Mouse (Mus musculus) heart, embryonic 10.5 days (tissue): ENCODE measurements around the gene Kidins220. TPM values are rescaled to one million over a fixed set of nuclear protein-coding genes. Genes with fewer than 3 reads are reported as not detected.

Experiments
- DNase-seq: peaks from one replicate; pipeline ENCODE4 v3.0.0-alpha.2; 2017; ENCODE audit warnings: low spot score
- H3K27ac ChIP-seq: fragments of 300-500 bp; sonication (generic); 2 replicates; pipeline ENCODE4 v1.5.1; 2016; ENCODE audit warnings: mild to moderate bottlenecking
- H3K27me3 ChIP-seq: fragments of 300-500 bp; sonication (generic); 2 replicates; pipeline ENCODE4 v1.6.1; 2016; ENCODE audit warnings: mild to moderate bottlenecking; ENCODE audit not compliant: poor library complexity, insufficient read depth, severe bottlenecking
- H3K36me3 ChIP-seq: fragments of 300-500 bp; sonication (generic); 2 replicates; pipeline ENCODE4 v1.6.1; 2016; ENCODE audit warnings: mild to moderate bottlenecking, moderate library complexity
- H3K4me1 ChIP-seq: fragments of 300-500 bp; sonication (generic); 2 replicates; pipeline ENCODE4 v1.6.1; 2016; ENCODE audit warnings: mild to moderate bottlenecking
- H3K4me3 ChIP-seq: fragments of 300-500 bp; sonication (generic); 2 replicates; pipeline ENCODE4 v1.5.1; 2016; ENCODE audit warnings: mild to moderate bottlenecking, moderate library complexity
- H3K9me3 ChIP-seq: fragments of 300-500 bp; sonication (generic); 2 replicates; pipeline ENCODE4 v1.6.1; 2016; ENCODE audit warnings: mild to moderate bottlenecking, moderate library complexity
- WGBS: fragments of 180-500 bp; shearing (Covaris S2); methylation state at CpG from one replicate; pipeline ENCODE4 v1.1.7; 2016; 5-methylcytosine and 5-hydroxymethylcytosine counted together
- polyA plus RNA-seq: library from polyadenylated mRNA; unstranded; fragments of >200 nt; fragmentation: Nextera tagmentation; extraction: Ambion mirVana; gene quantifications from 2 replicates; pipeline ENCODE4 v1.2.1, GENCODE M21; 2016

The Kidins220 gene
- polyA plus RNA-seq, 1 experiment from 2014 or later = 31.7 TPM

DNA sequence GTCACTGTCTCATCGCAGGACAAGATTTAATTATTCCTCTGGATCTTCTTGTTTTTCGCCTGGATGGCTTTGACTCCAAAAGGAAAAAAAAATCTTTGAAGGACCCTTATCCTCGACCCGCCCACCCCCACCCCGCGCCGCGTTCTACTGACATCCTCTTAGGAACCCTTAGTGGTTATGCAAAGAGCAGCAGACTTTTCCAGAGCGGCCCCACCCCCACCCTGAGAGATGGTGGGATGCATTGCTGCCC, 124.5 kb downstream of the Kidins220 start:
- Histone ChIP-seq H3K4me1 (peaks cover 38% of the 10 kb centered on the region), H3K36me3 (no peaks in the 10 kb centered on the region), H3K27ac (peak overlapping the region; percentile 98), H3K9me3 (no peaks in the 10 kb centered on the region), H3K4me3 (peak overlapping the region; percentile 70), H3K27me3 (no peaks in the 10 kb centered on the region)
- no peak for DNase-seq
- 2% methylated on average over 9 of the region's 9 CpGs for WGBS

DNA sequence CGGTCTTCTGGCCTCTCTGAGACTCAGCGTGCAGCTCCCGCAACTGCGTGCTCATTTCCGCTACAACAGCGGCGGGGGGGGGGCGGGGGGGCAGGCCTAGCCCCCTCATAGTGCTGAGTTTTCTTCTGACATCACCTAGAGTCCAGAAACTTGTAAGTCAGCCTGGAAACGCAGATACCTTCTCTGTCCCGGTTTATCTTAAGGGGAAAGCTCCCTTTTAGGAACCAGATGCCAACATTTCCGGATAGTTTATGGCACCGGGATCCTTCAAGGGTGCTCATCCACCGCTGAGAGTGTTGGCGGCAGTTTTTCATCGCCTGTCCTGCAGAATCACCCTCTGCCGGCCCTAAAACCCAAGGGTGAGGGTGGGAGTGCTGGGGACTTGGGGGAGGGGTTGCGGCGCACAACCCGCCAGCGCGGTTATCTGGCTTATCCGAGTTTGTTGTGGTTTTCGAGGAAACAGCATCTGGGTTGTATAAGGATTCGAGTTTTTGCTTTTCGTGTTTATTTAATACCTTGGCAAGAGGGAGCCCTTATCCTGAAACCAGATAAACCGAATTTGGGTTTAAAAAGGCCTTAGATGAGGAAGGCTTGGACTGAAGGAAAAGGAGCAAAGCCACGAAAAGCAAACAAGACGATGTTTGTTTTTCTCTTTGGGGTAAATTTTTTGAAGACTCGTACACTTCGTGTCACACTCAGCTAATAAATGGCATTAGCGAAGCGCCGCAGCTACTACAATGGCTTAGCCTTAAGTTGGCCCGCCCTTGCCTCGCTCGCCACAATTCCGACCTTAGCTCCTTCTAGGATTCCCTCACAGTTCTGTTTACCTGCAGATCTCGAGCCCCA, 125.1 kb downstream of the Kidins220 start:
- Histone ChIP-seq H3K4me1 (peaks cover 38% of the 10 kb centered on the region), H3K27me3 (no peaks in the 10 kb centered on the region), H3K9me3 (no peaks in the 10 kb centered on the region), H3K4me3 (peak overlapping the region; percentile 70), H3K36me3 (no peaks in the 10 kb centered on the region), H3K27ac (peak overlapping the region; percentile 98)
- under 1% methylated on average over 38 of the region's 38 CpGs for WGBS
- DNase-seq = peak; percentile 92

DNA sequence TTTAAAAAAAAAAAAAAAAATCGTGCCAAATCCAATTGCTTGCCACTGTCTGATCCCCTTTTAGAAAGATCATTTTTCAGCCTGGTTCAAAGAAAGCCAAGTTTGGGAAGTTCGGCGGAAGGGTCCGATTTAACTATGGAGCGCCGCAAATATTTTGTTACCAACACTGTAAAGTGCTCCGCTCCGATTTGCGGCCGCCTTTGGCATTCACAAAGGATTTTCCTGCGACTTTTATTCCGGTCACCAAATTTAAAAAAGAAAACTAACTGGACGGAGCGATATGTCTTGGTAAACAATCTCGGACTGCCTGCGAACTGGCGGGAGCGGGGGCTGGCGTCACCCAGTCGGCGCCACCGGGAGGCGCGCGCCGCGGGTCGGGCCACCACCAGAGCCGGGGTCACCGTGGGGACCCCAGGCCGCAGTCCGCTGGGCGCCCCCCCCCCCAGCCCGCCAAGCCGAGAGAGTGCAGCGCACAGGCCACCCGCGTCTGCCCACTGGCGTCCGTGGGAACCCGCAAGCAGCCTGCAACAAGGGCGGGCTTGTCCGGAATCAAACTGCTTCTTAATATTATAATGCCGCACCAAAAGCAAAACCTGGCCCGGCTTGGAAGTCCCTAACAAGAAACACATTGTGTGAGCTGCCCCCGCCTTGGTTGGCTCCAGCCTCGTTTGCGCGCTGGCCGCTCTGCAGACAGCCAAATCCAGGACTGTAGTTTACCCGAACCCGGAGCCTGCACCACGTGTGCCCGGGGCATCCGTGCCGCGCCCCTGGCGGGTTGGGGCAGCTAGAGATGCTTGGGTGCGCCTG, 125.9 kb downstream of the Kidins220 start:
- Histone ChIP-seq H3K36me3 (no peaks in the 10 kb centered on the region), H3K4me3 (peak overlapping the region; percentile 70), H3K4me1 (peaks cover 38% of the 10 kb centered on the region), H3K27me3 (no peaks in the 10 kb centered on the region), H3K9me3 (no peaks in the 10 kb centered on the region), H3K27ac (peak overlapping the region; percentile 98)
- under 1% methylated on average over 59 of the region's 59 CpGs for WGBS
- peak; percentile 81 for DNase-seq

DNA sequence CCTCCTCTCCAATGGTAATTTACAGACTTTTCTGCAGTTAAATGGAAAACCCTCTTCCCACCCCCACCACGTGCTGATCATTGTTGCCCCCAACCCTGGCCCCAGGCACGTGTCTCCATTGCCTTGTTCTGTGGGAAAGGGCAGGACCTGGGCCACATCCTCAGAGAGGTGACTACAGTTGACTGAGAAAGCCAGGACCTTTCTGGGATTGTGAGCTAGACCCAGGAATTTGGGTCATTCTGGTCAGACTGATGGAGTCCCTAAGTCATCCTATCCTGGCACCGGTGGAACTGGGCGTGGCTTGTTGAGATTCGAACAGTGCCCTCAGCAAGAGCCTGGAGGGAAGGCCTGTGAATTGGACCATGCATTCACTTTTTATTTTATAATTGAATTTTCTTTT, 126.7 kb downstream of the Kidins220 start:
- H3K4me1 ChIP-seq = peaks cover 38% of the 10 kb centered on the region
- H3K9me3 ChIP-seq = no peaks in the 10 kb centered on the region
- 25% methylated on average over 5 of the region's 5 CpGs for WGBS
- DNase-seq = no peak
- peak overlapping the region; percentile 98 for H3K27ac ChIP-seq
- H3K27me3 ChIP-seq = no peaks in the 10 kb centered on the region
- H3K4me3 ChIP-seq = peak overlapping the region; percentile 70
- no peaks in the 10 kb centered on the region for H3K36me3 ChIP-seq

DNA sequence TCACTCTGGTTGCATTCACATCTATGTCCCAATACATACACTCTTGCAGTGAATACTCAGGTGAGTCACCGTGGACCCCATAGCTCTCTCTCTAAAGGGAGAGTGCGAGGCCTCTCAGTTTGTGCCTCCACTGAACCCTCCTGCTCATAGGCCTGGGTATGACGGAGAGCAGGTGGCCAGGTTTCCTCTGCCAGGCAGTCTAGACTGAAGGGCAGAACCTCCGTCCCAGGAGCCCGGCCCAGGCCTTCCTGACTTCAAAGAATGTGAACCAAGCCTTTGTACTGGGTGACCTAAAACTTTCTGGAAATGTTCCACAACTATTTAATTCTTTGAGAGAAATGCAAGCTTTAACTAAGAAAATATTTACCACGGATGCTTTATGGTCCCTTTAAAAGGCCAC, 129.2 kb downstream of the Kidins220 start:
- WGBS = 75% methylated on average over 6 of the region's 6 CpGs

DNA sequence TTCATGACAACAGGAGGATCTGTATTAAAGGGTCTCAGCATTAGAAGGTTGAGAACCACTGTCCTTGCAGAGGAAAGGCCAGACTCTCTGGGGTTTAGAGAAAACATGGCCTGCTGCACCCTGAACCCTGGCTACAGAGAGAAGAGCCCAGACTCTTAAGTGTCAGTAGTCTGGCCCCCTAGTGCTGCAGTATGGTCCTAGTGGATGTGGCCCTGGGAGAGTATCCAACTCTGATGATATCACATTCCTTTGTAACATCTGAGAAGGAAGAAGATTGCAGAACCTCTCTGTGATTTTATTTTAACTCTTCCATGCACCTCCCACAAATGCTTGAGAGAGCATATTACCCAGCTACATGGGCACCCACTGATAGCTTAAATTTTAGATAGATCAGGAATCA, 129.8 kb downstream of the Kidins220 start:
- Histone ChIP-seq H3K4me3 (no peak overlapping the region), H3K9me3 (no peaks in the 10 kb centered on the region), H3K27me3 (no peaks in the 10 kb centered on the region), H3K27ac (no peak overlapping the region), H3K4me1 (peaks cover 24% of the 10 kb centered on the region), H3K36me3 (no peaks in the 10 kb centered on the region)
- no peak for DNase-seq

More for the DNA sequence above, 129.2 kb downstream of the Kidins220 start:
- 0 out of 2 replicates have a peak overlapping the region, but pooled peaks have one; percentile 53 for H3K27ac ChIP-seq
- H3K4me3 ChIP-seq = no peak overlapping the region
- peaks cover 25% of the 10 kb centered on the region for H3K4me1 ChIP-seq
- H3K27me3 ChIP-seq = no peaks in the 10 kb centered on the region
- H3K36me3 ChIP-seq = no peaks in the 10 kb centered on the region
- H3K9me3 ChIP-seq = no peaks in the 10 kb centered on the region
- no peak for DNase-seq

DNA sequence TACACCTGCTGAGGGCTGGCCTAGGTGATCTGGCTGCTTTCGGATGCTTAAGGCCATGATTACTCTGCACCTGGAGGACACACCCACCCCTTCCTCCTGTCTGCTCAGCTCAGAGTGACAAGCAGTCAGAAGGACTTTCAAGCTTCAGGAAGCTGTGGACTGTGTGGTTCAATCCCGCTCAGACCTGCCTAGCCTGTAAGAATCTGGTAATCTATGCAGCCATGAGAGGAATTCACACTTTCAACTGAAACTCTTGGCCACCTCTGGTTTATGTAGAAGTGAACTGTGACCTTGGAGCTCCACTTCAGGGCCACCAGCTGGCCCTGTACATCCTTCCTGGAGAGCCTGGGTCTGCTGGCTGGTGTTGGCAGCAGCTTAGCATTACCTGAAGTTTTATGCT, 134.1 kb downstream of the Kidins220 start:
- no peak for DNase-seq
- Histone ChIP-seq H3K4me1 (peaks cover 8% of the 10 kb centered on the region), H3K27me3 (no peaks in the 10 kb centered on the region), H3K27ac (peak overlapping the region; percentile 49), H3K36me3 (no peaks in the 10 kb centered on the region), H3K9me3 (no peaks in the 10 kb centered on the region), H3K4me3 (no peak overlapping the region)
- 34% methylated on average over 2 of the region's 2 CpGs for WGBS

DNA sequence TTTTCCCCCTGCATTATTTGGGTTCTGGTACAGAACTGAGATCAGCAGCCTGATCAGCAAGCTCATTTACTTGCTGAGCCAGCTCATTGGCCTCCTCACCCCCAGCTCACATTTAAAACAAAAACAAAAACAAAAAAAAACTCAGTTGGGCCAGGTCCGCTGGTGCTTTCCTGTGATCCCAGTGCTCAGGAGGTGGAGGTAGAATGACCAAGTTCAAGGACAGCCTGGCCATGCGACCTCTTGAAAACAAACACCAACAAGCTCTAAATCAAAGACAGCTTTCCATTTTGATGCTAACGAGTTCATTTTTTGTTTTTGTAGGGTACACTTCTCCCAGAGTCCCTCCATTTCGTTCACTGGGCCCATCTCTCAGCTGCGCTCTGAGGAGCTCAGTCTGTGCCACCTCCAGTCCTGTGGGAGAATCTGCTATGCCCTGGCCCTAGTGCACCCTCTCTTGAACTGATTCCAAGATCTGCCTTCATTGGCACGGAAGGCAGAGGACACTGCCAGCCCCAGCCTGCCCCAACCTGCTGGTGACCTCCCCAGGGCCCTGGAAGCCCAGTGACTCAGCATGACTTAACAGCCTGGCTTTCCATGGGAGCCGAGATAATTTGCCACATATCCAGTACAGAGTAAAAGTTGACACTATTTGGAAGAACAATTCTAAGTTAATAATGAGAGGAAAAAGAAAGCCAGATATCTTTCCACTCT, 135.4 kb downstream of the Kidins220 start:
- Histone ChIP-seq H3K4me3 (no peak overlapping the region), H3K9me3 (no peaks in the 10 kb centered on the region), H3K4me1 (peaks cover 8% of the 10 kb centered on the region), H3K27ac (peak overlapping the region; percentile 37; the same call in 1 of the 2 replicates), H3K36me3 (no peaks in the 10 kb centered on the region), H3K27me3 (no peaks in the 10 kb centered on the region)
- WGBS = 68% methylated on average over 7 of the region's 7 CpGs
- no peak for DNase-seq

DNA sequence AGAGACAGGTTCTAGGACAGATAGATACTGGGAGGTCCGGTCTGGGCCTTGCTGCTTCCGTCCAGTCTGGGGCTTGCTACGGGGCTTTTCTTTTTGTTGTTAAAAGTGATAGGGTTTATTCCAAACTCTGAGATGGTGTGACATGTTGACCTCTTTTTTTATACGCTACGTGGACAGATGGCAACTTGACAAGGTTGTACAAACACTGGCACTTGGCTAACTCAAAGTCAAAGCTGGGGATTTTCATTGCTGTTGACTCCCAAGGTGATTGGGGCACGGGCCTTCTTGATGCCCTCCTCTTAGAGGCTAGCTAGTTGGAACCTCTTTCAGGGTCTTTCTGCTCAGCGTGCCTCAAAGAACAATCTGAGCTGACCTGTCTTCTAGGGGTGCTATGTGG, 136.0 kb downstream of the Kidins220 start:
- peaks cover 8% of the 10 kb centered on the region for H3K4me1 ChIP-seq
- H3K4me3 ChIP-seq = no peak overlapping the region
- no peaks in the 10 kb centered on the region for H3K36me3 ChIP-seq
- H3K27ac ChIP-seq = 0 out of 2 replicates have a peak overlapping the region, but pooled peaks have one; percentile 10
- no peak for DNase-seq
- H3K27me3 ChIP-seq = no peaks in the 10 kb centered on the region
- 67% methylated on average over 7 of the region's 7 CpGs for WGBS
- no peaks in the 10 kb centered on the region for H3K9me3 ChIP-seq

Other genes starting within 250 kb of the Kidins220 start
- 35.7 and 37.0 TPM in 2 replicates for gene Mboat2, start 144.0 kb upstream of the Kidins220 start, polyA plus RNA-seq
- 390 and 444 TPM in 2 replicates for gene Id2, start 122.2 kb downstream of the Kidins220 start, polyA plus RNA-seq